Comparison of ENCODE assay signal across 25 mouse cellular contexts in the genomic region with DNA sequence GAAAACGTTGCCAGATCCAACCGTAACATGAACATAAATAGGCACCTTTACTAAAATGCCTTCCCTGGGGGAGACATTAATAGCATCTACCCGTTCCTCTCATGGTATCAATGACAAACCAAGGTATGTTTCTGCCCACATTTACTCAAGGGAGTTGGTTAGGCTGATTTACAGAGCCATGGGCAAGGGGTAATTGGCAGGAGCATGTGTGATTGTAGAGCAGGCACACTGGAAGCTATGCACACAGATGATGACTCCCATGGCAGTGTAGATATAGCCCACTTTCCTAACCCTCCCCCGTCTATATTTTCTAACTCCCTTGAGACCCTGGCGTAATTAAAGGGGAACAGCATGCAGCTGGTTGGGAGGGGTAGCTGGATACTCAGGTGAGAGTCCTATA.
"Had no signal": no experiment of that assay in that cellular context is flagged by ENCODE, and none has a peak within 500 bp of the region (broad histone marks: within the 10 kb centered on the region; RNA-seq: fewer than 3 reads in every experiment).

No protein-coding gene starts in this region.

- H3K9me3 ChIP-seq: heart, embryonic 10.5 days; heart, embryonic 12.5 days; hindbrain, embryonic 13.5 days; hindbrain, embryonic 15.5 days; kidney, embryonic 15.5 days; limb, embryonic 13.5 days; liver, embryonic 13.5 days; liver, embryonic 15.5 days had no signal

- H3K27me3 ChIP-seq: heart, embryonic 12.5 days; hindbrain, embryonic 13.5 days; hindbrain, embryonic 15.5 days; kidney, embryonic 15.5 days; limb, embryonic 13.5 days; liver, embryonic 13.5 days had no signal

- DNase-seq: gastrocnemius, postnatal 14 days; gastrocnemius, postnatal 36 days; heart, adult 18-20 months; heart, postnatal 10 days; kidney, adult 11 months; kidney, adult 2 months; kidney, adult 9 months; kidney, postnatal 14 days; kidney, postnatal 36 days; layer of hippocampus, adult 9-11 months; layer of hippocampus, postnatal 36 days; liver; liver, embryonic 13.5 days; liver, postnatal 0 days had no signal

- H3K27ac ChIP-seq: heart, embryonic 10.5 days; hindbrain, embryonic 13.5 days; hindbrain, embryonic 15.5 days; hindbrain, postnatal 0 days; kidney, embryonic 15.5 days; kidney, postnatal 0 days; liver, embryonic 13.5 days; liver, embryonic 15.5 days had no signal

- H3K4me2 ChIP-seq: heart, embryonic 12.5 days; hindbrain, embryonic 13.5 days; hindbrain, embryonic 15.5 days; kidney, embryonic 15.5 days; limb, embryonic 13.5 days; liver, embryonic 11.5 days; liver, embryonic 13.5 days; liver, embryonic 15.5 days had no signal

- H3K4me1 ChIP-seq: liver, embryonic 13.5 days; liver, embryonic 15.5 days had no signal

- H3K36me3 ChIP-seq: heart, embryonic 10.5 days; heart, embryonic 12.5 days; hindbrain, embryonic 13.5 days; hindbrain, embryonic 15.5 days; kidney, embryonic 15.5 days; limb, embryonic 13.5 days; liver, embryonic 13.5 days; liver, embryonic 15.5 days had no signal

- H3K4me3 ChIP-seq: heart, embryonic 10.5 days; heart, embryonic 12.5 days; hindbrain, embryonic 13.5 days; hindbrain, embryonic 15.5 days; kidney, embryonic 15.5 days; limb, embryonic 13.5 days; liver, embryonic 13.5 days; liver, embryonic 15.5 days had no signal

- ATAC-seq: hindbrain, postnatal 0 days; intestine, embryonic 16.5 days; liver, postnatal 0 days had no signal

- H3K9ac ChIP-seq: heart, embryonic 12.5 days; hindbrain, embryonic 13.5 days; hindbrain, embryonic 15.5 days; kidney, embryonic 15.5 days; limb, embryonic 13.5 days; liver, embryonic 13.5 days; liver, embryonic 15.5 days; liver, postnatal 0 days had no signal
